Mouse (Mus musculus) hindlimb bud, embryonic 11.5 days (tissue): Measurements from ENCODE around the gene Actr1a.
A peak's percentile ranks its signal among the peaks of the same experiment; 100 is the strongest.

Experiments used
- DNase-seq: peaks from one replicate; pipeline ENCODE4 v3.0.0-alpha.2; 2012; ENCODE audit warnings: low read depth, low spot score; ENCODE audit errors: extremely low spot score

The Actr1a gene

GRCm38 (mm10) chr19:46400558-46400957, 5.0 kb upstream of the Actr1a start:
- no peak for DNase-seq

DNA sequence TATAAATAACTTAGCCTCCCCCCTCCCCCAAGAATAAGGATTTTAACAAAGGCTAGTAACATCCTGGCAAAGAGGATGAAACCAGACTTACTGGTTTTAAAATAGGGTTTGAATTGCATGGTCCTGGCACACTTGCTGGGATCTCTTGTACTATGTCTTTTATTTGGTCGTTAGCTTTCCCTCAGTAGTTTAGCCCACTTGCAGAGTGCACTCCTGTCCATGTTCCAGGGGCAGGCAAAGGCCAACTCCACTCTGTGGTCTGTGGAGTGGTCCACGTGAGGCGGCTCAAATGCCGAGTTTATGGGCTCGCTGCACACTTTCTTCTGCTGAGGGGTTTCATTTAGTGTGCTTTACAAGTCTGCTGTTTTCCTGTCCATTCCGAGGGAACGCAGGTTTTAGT, 4.3 kb upstream of the Actr1a start:
- DNase-seq = no peak

DNA sequence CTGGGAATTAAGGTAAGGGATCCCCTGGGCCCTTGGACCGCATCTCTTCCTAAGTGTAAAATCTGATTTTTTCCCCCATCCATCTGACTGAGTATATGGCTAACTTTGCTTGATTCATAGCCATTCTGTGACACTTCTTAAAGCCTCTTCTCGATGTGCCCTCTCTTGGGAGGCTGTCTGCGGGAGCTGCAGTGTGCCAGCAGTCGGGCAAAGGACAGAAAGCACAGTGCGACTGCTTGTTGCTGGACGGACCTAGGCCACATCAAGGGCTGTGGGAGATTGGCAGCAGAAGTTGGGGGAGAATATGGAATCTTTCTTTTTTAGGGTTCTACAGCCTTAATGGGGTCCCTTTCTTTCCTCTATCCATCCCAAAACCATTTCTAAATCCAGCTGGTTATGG, 3.8 kb upstream of the Actr1a start:
- no peak for DNase-seq

DNA sequence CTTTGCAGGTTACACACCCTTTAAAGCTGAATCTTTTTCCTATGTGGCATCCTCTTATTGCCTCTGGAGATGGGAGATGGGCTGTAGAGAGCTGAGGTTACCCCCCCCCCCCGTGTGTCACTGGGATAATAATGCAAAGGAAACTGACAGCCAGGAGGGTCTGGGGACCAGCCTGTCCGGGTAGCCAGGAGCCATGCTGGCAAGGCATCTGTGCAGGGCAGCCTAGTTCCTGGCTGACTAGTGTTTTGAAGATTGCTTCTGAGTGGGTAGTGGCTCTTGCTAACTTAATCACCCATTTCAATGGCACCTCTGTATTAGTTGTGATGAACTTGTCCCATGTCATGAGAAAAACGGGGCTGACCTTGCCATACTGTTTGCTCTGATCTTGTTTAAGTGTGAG, 2.9 kb upstream of the Actr1a start:
- no peak for DNase-seq

GRCm38 (mm10) chr19:46397436-46398001, 2.0 kb upstream of the Actr1a start:
- no peak for DNase-seq

DNA sequence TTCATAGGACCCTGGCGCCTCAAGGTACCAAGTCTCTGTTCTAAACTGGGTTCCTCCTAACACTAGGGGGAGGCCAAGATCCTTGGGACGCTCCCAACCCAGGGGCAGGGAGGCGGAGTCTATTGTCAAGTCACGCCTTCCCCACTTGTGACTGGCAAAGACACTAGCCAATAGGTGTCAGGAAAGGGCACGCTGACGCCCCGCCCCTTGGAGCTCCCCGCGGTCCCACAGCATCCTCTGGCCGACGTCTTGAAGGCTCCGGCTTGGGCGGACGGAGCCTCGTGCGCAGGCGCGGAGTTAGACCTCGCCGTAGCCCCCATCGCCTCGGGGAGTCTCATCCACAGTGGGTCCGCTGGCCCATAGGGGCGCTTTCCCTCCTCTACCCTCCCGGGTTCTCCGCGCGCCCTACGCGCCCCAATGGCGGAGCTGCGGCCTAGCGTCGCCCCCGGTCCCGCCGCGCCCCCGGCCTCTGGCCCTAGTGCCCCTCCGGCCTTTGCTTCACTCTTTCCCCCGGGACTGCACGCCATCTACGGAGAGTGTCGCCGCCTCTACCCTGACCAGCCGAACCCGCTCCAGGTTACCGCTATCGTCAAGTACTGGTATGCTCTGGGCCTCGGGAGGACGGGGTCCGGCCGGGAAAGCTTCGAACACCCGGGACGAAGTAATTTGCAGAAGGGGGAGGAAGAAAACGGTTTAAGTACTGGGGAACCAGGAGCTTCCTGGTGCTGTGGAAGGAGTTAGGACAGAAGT, 1.3 kb upstream of the Actr1a start, which contains the start of gene Sufu:
Sufu (plus strand) TSS at position 211 of the 750 bp plus-strand sequence.
- peak; percentile 97 for DNase-seq

GRCm38 (mm10) chr19:46396109-46396508, 561 bp upstream of the Actr1a start:
- DNase-seq = no peak

GRCm38 (mm10) chr19:46394712-46395108, 838 bp downstream of the Actr1a start:
- no peak for DNase-seq

- DNase-seq = no peak
Measured at GRCm38 (mm10) chr19:46392018-46392417, 3.5 kb downstream of the Actr1a start.

DNA sequence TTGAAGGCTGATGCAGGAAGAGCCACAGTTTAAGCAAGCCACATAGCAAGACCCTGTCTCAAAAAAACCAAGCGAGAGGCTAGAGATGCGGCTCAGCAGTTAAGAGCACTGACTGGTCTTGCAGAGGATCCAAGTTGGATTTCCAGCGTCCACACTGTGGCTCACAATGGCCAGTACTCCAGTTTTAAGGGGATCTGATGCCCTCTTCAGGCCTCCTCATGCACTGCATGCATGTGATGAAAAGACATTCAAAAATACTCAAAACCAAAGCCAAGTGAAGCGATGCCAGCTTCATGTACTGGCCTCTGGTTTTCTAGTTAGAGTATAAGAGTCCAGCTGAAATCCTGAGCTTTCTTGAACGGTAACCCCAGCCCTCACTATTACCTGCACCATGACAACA, 5.7 kb downstream of the Actr1a start:
- no peak for DNase-seq

- DNase-seq = no peak
Measured at GRCm38 (mm10) chr19:46382275-46382674, 13.3 kb downstream of the Actr1a start.

DNA sequence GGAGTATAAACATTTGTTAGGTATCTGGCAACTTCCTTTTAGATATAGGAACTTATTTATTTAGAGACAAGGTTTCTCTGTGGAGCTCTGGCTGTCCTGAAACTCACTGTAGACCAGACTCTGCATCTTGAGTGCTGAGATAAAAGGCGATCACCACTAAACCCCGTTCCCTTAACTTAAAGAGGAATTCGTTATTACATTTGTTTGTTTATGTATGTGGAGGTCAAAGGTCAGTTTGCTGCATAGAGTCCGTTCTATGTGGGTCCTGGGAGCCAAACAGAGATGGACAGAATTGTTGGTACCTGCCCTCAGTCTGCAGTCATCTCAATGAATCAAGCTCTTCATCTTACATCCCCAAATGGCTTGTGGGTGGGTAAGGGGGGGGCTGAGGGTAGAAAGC, 19.7 kb downstream of the Actr1a start:
- no peak for DNase-seq

DNA sequence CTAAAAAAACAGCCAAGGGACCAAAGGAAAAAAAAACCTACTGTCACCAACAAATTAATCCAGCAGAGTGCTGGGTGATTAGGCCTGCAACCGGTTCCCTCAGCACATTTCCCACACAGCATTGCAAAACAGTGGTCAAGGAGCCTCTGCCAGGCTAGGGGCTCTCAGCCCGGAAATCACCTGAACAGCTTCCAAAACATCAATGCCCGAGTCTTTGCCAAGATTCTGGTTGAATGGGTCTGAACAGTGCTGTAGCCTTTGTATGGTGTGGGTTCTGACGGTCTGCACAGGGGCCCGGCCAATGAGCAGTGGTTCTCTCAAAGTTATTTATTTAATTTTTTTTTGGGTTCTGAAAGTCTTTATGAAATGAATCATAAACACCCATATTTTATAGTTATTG, 20.1 kb downstream of the Actr1a start:
- no peak for DNase-seq

- DNase-seq = no peak
Measured at GRCm38 (mm10) chr19:46374477-46375088, 21.0 kb downstream of the Actr1a start.

- DNase-seq = no peak
Measured at GRCm38 (mm10) chr19:46369204-46369603, 26.3 kb downstream of the Actr1a start.

DNA sequence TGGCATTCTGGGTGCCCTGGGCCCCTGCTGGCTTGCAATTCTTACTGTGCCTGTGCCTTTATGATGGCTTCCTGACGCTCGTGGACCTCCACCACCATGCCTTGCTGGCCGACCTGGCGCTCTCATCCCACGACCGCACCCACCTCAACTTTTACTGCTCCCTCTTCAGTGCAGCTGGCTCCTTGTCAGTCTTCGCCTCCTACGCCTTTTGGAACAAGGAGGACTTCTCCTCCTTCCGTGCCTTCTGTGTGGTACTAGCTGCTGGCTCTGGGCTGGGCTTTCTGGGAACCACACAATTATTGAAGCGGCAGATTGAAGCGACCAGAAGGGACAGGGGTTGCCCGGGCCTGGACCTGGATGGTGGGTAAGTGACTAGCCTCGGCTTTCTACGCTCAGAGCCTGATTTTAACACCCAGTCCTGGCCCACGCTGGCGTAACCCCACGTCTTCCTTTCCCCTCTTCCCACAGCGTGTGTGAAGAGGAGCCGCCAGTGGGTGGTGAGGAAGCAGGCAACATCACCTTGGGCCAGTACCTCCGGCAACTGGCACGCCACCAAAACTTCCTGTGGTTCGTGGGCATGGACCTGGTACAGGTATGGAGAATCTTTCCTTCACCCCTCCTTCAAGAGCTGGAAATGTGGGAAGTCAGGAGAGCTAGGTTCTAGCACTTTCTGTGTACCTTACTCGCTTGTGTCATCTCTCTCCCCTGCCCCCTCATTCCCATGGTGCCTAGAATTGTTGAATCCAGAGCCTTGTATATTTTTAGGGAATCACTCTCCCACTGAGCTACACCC, 27.6 kb downstream of the Actr1a start:
- no peak for DNase-seq

- no peak for DNase-seq
Measured at GRCm38 (mm10) chr19:46363294-46364009, 32.1 kb downstream of the Actr1a start.

GRCm38 (mm10) chr19:46362104-46362503, 33.4 kb downstream of the Actr1a start:
- DNase-seq = no peak

- DNase-seq = no peak
Measured at GRCm38 (mm10) chr19:46358381-46358780, 37.2 kb downstream of the Actr1a start.

DNA sequence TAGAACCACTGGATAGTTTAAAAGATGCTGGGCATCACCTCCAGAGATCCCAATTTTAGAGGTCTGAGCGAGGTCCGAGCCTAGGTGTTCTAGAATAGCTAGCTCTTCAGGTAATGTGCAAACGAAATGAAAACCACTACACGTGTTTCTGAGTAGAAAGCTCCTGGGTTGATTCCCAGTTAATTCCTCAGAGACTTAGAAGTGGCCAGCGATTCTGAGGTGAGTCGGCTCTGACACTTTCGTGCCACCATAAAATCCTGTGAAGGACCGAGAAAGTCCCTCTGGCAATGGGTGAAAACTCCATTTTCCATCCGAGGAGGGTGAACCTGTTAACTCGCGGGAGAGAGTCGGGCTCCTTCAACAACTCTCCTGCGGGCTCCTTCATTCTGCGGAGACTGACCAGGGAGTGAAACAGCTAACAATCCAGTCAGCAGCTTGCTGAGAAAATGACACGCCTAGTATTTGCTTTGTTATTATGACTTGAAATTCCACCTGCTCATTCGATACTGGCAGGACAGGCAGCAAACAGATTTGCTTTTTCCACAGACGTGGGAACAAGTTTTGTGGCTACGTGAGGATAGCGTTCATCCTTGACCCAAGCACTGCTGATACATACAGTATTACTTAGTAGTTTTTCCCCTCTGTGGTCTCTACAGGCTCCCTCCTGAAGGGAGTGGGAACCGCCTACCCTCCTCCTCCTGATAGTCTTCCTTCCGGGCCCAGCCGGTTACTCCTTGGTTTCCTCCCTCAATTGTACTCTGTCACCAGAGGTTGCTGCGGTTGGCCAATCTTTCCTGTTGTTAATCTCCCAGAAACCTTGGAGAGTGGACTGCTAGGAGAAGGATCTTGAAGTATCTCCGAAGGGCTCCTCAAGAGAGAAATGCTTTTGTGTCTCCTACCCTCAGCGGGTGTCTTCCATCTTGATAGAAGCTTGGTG, 37.9 kb downstream of the Actr1a start:
- DNase-seq = no peak
